Mouse (Mus musculus) kidney, adult 18-20 months (tissue): ENCODE data around the gene Cyp26b1.
A peak's percentile ranks its signal among the peaks of the same experiment; 100 is the strongest.
"Not testable (repeated sequence)": the region's sequence is repeated elsewhere in the genome, so short reads cannot be mapped to it uniquely, and the experiment has no call there.

ENCODE experiments used
- DNase-seq: peaks from one replicate; pipeline ENCODE4 v3.0.0; 2021

Cyp26b1 gene

DNA sequence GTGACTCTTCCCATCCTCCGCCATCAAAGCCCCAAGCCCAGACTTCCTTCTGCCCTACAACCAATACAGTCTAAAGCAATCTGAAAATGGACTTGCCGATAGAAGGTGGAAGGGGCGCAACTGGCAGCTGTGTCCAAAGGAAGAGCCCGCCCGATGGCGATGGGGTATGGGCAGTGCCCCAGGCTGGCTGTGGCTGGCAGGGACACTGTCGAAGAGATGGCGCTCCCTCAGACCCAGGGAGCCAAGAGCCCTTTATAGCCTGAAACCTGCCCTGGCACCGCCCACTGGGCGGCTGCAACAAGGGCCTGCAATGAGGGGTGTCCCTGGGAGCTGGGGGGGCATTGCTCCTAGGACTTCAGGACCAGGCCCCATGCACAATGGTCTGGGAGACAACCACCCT is at the start of gene Cyp26b1:
Gene Cyp26b1 (minus strand): TSS at position 216 of the 400 bp plus-strand sequence.
- no peak for DNase-seq

DNA sequence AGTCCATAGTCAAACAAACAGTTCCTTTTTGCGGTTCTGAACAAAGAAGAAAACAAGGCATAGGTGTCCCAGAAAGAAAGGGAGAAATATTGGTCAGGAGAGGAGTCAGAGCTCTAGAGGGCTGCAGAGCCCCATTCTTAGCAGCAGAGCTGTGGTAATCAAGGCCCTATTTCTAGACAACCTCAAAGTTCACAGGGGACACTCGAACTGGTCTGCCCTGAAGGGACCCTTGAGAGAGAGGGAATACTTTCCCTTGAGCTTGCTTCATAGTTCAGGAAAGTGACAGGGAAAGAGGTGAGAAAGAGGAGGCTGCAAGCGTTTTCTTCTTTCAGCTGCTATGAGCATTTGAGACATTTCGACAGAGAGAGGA is 47.3 kb upstream of the Cyp26b1 start:
- no peak for DNase-seq

GRCm38 (mm10) chr6:84640324-84641061 is 46.8 kb upstream of the Cyp26b1 start:
- DNase-seq = peak; percentile 31

DNA sequence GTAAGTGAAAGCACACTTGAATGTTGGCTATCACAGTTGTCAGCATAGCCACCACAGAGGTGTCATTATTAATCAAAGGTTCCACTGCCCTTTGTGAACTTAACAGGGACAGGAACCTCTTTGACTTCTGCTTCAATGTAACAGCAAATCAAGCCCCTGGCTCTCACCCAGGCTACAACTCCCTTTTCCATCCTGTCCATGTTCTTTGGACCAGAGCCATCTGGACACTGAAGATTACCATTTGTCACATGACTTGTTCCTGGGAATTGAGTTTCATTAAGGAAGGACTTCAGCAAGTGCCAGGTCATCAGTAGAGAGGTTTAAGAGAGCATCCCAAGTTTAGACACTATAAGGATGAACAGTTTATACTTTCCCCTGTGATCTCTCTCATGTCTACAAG is 44.5 kb upstream of the Cyp26b1 start:
- peak; percentile 35 for DNase-seq

- no peak for DNase-seq
Observed at GRCm38 (mm10) chr6:84631588-84631987, 37.9 kb upstream of the Cyp26b1 start.

GRCm38 (mm10) chr6:84630276-84630675 is 36.6 kb upstream of the Cyp26b1 start:
- DNase-seq = peak; percentile 9

GRCm38 (mm10) chr6:84628831-84629230 is 35.1 kb upstream of the Cyp26b1 start:
- no peak for DNase-seq

DNA sequence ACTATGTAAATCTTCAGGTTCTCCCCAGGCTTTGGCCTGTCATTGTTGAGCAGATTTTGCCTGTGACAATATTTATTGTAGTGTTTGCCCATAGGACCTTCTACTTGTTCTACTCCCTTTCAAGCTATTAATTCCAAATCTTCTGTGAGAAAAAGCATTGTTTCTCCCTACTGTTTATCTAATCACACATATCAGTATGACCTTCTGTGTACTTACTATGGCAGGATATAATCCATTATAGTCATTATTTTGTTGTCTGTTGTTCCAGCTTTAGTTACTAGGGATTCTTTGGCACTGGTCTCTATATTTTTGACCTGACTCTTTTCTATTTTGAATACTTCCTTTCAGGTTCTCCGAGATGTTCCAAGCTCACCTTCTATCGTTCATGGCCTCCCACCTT is 32.7 kb upstream of the Cyp26b1 start:
- DNase-seq = no peak

DNA sequence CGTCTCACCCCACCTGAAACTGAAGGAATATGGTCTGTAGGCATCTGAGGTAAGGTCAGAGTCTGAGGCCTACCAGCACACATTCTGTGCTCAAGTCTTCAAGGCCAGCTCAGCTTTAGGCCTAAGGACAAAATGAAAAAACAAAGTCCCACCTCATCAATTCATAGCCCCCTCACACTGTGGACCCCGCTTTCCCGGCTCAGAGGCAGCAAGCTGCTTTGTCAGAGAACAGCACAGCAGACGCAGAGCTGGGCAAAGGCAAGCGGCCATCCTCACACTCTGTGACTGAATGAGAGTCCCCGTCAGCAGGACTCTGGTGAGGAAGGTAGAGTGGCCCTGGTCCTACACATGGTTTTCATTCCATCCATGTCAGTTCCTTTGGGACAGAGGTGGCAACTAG is 25.5 kb upstream of the Cyp26b1 start:
- DNase-seq = no peak

- no peak for DNase-seq
Observed at GRCm38 (mm10) chr6:84617051-84617450, 23.3 kb upstream of the Cyp26b1 start.

GRCm38 (mm10) chr6:84616586-84616985 is 22.9 kb upstream of the Cyp26b1 start:
- no peak for DNase-seq

DNA sequence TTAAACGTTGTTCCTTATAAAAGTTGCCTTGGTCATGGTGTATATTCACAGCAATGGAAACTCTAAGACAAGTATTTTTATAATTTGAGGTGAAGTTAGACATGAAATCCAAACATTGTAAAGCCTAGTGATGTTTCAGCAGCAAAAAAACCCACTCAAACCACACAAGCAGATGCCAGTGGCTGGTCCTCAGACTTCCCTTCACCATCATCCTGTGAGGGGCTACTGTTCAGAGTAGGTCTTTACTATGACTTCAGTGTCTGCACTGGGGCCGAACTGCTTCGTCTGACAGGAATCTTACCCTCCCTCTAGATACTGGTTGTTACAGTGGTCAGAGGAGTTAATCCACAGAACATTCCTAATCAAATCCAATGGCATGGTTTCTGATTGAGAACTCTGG is 19.9 kb upstream of the Cyp26b1 start:
- no peak for DNase-seq

DNA sequence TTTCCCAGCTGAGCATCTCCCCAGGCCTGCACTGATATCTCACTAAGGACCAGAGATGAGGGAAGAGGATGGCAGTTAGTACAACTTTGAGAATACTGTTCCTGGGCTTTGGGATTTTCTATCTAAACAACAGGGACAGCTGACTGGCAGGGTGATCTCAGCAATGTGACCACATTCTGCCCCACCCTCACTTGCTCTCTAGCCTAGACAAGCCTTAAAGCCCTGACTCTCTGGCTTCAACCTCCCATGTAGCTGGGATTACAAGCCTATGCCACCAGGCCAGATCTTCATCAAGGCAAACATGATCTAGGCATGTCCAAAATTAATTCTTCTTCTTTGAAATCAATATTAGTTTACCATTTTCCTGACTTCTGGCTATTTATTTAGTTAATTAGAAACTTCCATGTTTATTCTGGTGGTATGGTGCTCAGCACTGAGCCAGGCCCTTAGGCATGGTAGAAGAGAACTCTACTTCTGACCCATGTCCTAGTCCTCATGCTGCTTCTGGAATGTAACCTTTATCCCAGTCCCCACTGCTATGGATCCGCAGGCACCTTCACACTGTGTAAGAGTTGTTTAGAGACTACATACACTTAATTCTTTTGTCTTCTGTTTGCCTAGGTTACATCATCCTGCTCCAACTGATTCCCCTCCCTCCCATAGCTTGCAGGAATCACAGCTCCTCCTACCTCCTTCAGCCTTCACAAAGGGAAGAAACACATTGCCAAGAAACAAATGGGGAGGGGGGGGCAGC is 7.6 kb upstream of the Cyp26b1 start:
- no peak for DNase-seq

- not testable (repeated sequence) for DNase-seq
Observed at GRCm38 (mm10) chr6:84599296-84599695, 5.6 kb upstream of the Cyp26b1 start.

DNA sequence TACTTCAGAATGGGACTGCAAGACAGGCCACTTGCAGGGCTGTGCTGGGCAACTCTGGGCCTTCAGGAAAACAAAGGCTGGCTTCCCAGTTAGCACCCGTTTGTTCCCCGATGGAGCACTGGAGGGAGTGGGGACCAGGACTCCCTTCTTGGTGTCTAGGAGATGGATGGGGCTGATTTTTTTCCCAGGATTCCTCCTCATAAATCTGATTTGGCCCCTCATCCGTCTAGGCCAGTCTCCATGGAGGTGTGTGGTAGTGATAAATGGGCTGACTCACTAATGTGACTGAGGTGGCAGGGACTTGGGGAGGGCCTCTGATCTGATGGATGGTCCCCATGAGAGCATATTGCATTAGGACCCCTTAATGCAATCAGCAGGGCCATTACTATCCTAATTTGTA is 5.0 kb upstream of the Cyp26b1 start:
- no peak for DNase-seq

GRCm38 (mm10) chr6:84594626-84595025 is 918 bp upstream of the Cyp26b1 start:
- DNase-seq = no peak

GRCm38 (mm10) chr6:84590961-84591745 is 2.6 kb downstream of the Cyp26b1 start:
- DNase-seq = peak; percentile 57

DNA sequence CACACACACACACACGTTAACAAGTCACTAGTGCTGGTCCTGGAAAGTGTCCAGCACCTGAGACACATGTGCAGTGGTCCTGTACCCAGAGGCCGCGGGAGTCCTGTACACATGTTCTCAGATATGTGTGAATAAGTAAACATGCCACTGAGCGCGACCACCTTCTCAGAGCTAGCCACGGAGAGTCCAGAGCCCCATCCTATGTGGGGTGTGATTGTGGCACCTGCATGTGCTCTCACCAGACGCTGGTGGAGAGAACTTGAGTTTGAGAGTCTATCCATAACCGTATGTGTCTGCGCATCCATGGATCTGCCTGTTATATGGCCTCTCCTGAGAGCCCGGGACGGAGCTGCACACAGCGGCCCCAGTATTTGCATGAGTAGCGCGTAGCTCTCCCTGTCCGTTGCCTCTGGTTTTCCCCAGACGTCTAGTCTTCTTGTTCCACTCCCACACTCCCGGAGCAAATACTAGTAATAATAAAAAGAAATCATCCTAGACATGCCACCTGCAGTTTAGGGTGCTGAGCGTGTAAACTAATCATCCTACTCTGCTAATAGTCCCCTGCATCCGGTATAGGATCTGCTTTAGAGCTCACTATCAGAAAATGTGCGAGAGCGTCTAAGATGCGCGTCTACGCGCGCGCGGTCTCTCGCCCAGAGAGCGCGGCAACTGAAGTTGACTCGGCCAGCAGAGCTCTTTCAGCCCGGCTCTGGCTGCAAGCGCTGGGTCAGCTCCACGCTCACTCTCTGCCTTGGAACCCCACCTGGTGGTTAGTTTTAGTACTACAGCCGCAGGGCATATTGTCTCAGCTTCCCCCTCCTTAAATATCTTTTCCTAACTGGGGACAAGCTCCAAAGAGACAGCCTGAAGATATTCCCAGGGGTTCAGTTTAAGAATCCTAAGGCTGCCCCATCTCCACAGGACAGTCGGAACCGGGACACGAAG is 3.7 kb downstream of the Cyp26b1 start:
- DNase-seq = peak; percentile 88

DNA sequence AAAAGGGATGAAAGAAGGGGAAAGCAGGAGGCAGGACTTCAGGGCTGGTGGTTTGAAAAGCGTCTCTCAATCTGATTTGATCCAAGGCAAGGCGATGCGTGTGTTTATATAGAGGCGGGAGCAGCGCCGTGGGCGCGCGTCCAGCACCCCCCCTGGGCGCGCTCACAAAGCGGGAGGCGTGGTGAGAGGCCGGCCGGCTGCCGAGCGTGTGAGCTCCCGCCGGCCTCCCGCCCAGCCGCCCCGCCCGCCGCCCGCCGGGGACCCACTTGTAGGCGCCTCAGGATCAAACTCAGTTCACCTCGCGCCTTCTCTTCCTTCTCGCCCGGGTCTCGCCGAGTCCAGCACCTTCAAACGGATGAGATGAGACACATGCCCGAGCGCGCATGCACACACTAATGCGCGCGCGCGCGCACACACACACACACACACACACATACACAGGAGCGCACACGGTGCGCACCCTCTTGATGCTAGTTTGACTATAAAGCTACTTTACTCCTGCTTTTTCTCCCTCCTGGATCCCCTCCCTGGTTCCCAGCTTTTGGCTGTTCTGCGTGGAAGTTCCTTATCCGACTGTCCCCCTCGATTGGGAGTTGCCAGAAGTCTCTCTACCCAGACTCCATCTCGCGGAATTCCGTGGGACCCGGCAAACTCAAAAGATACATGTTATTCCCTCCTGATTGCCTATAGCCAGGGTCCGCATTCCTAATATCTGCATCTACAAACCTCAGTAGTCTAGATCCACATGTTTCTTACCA is 4.6 kb downstream of the Cyp26b1 start:
- peak; percentile 63 for DNase-seq

DNA sequence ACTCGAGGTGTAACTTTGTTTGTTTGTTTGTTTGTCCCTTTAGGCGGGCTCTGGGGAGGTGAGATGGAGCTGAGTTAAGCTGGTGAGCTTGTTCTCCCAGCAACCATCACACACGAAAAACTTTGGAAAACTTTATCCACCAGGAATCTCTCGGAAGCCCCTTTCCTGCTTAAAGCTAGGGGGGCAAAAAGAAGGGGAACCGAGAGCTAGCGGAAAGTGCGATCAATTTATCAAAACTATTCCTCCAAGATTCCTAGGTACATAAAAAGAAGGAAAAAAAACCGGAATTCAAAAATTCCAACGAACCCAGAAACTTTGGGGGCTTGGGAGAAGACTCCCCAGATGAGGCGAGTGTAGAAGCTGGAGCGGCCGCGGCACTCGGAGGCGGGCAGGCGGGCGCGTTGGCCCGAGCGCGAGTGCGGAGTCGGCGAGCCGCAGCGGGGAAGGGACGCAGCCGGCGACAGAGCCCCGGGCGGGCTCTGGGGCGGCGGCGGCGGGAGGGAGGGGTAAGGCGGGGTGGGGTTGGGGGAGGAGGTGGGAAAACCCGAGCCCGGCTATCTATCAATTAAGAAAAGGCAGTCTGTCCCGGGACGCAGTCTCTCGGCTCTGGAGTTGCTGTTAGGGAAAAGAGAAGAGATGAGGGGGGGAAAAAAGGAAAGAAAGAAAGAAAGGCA is 5.3 kb downstream of the Cyp26b1 start:
- peak; percentile 20 for DNase-seq

DNA sequence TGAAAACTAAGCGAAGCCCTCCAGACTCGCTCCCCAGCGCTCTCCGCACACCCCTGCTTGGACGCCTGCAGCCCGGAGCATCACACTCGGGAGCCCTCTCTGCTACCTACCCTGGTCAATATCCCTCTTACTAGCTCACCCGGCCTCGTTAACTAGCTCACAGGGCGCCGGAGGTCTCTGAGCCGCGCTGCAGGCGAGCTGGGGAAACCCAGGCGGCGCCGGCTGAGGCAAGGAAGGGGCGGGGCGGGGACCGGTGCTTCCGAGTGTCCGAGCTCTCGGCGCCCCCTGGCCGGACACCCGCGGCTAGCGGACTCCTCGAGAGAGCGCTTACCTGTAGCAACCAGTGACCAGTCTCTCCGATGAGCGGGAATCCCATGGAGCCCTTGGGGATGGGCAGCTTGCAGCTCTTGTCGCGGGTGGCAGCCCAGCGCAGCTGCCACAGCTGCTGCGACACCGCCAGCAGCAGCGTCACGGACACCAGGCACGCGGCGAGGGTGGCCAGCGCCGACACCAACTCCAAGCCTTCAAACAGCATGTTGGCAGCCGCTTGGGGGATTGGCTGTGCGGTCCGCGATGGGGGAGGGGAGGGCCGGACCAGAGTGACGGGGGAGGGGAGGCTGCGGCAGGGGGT is 6.1 kb downstream of the Cyp26b1 start:
- peak; percentile 68 for DNase-seq
